Mouse (Mus musculus) forebrain, embryonic 11.5 days (tissue): ENCODE results near the gene Myo5c. TPM values are rescaled to one million over a fixed set of nuclear protein-coding genes. Genes with fewer than 3 reads are reported as not detected.

ENCODE experiments used
- ATAC-seq: fragments of 200-750 bp; cut with Nextera tagmentation; replicated peaks from 2 replicates; pipeline ENCODE4 v1.8.0; 2017; ENCODE audit warnings: moderate TSS enrichment; ENCODE audit not compliant: low FRiP score
- DNase-seq: peaks from one replicate; pipeline ENCODE4 v3.0.0-alpha.2; 2017; ENCODE audit warnings: low spot score
- H3K27ac ChIP-seq: fragments of 300-500 bp; sonication (generic); 2 replicates; pipeline ENCODE4 v1.5.1; 2014; ENCODE audit warnings: low read depth, low read length
- H3K27me3 ChIP-seq: fragments of 300-500 bp; sonication (generic); 2 replicates; pipeline ENCODE4 v1.6.1; 2014; ENCODE audit warnings: mild to moderate bottlenecking, low read length, mixed read lengths; ENCODE audit not compliant: control insufficient read depth, insufficient read depth
- H3K36me3 ChIP-seq: fragments of 300-500 bp; sonication (generic); 2 replicates; pipeline ENCODE4 v1.6.1; 2014; ENCODE audit warnings: mild to moderate bottlenecking, low read length, moderate library complexity, mixed read lengths; ENCODE audit not compliant: control insufficient read depth, insufficient read depth
- H3K4me1 ChIP-seq: fragments of 300-500 bp; sonication (generic); replicated peaks from 2 replicates; pipeline ENCODE4 v1.6.1; 2014; ENCODE audit warnings: low read length, mixed read lengths; ENCODE audit not compliant: control insufficient read depth, insufficient read depth
- H3K4me2 ChIP-seq: fragments of 300-500 bp; sonication (generic); 2 replicates; pipeline ENCODE4 v1.6.1; 2014; ENCODE audit warnings: low read depth, mild to moderate bottlenecking, low read length, moderate library complexity, mixed read lengths; ENCODE audit not compliant: severe bottlenecking
- H3K4me3 ChIP-seq: fragments of 300-500 bp; sonication (generic); 2 replicates; pipeline ENCODE4 v1.5.1; 2014; ENCODE audit warnings: low read depth, low read length
- H3K9ac ChIP-seq: fragments of 300-500 bp; sonication (generic); 2 replicates; pipeline ENCODE4 v1.6.1; 2014; ENCODE audit warnings: low read length
- H3K9me3 ChIP-seq: fragments of 300-500 bp; sonication (generic); 2 replicates; pipeline ENCODE4 v1.6.1; 2016; ENCODE audit warnings: low read length, mixed read lengths; ENCODE audit not compliant: control insufficient read depth
- WGBS: fragments of 180-500 bp; shearing (Covaris S2); extraction: QIAGEN DNeasy Blood & Tissue Kit; methylation state at CpG from one replicate; pipeline ENCODE4 v1.1.7; 2014; 5-methylcytosine and 5-hydroxymethylcytosine counted together
- polyA plus RNA-seq: library from polyadenylated mRNA; unstranded; fragments of >200 nt; fragmentation: Nextera tagmentation; extraction: Ambion mirVana; gene quantifications from 2 replicates; pipeline ENCODE4 v1.2.1, GENCODE M21; 2014

Myo5c gene
- polyA plus RNA-seq, 1 experiment from 2014 or later = 0.72 TPM

GRCm38 (mm10) chr9:75304286-75304685 lies 72.5 kb downstream of the Myo5c start:
- DNase-seq (no peak), ATAC-seq (no peak)
- 33% methylated on average over 7 of the region's 7 CpGs for WGBS
- Histone ChIP-seq H3K9me3 (no peaks in the 10 kb centered on the region), H3K27ac (no peak overlapping the region), H3K4me3 (no peak overlapping the region), H3K4me2 (peak overlapping the region; percentile 21; the same call in 1 of the 2 replicates), H3K4me1 (no peaks in the 10 kb centered on the region), H3K27me3 (no peaks in the 10 kb centered on the region), H3K9ac (no peak overlapping the region), H3K36me3 (no peaks in the 10 kb centered on the region)

GRCm38 (mm10) chr9:75306126-75306898 lies 74.5 kb downstream of the Myo5c start, which contains the start of gene Gnb5:
Gnb5 (plus strand) TSS chr9:75306288.
- Histone ChIP-seq H3K27ac (no peak within 1 kb of the TSS), H3K36me3 (no peaks in the 10 kb centered on the region), H3K9me3 (no peaks in the 10 kb centered on the region), H3K4me1 (no peaks in the 10 kb centered on the region), H3K4me2 (no peak within 1 kb of the TSS), H3K4me3 (no peak within 1 kb of the TSS), H3K9ac (no peak within 1 kb of the TSS), H3K27me3 (no peaks in the 10 kb centered on the region)
- DNase-seq (no peak), ATAC-seq (no peak)
- 80% methylated on average over 11 of the region's 11 CpGs for WGBS

DNA sequence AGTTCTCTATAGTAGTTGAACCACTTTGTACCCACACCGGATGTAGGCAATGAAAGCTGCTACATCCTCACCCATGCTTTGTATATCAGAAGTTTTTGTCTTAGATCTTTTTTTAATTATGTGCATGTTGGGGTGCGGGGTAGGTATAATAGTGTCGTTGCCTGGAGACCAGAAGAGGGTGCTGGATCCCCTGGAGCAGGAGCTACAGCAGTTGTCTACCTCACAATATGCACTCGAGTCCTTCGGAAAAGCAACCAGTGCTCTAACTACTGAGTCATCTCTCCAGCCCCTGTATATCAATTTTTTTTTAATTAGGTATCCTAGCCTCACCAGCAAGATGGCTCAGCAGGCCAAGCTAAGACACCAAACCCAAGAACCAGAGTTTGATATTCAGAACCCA lies 75.2 kb downstream of the Myo5c start:
- no peak overlapping the region for H3K27ac ChIP-seq
- no peak overlapping the region for H3K9ac ChIP-seq
- WGBS = 88% methylated on average over 5 of the region's 5 CpGs
- H3K36me3 ChIP-seq = no peaks in the 10 kb centered on the region
- H3K9me3 ChIP-seq = no peaks in the 10 kb centered on the region
- ATAC-seq = no peak
- no peak overlapping the region for H3K4me2 ChIP-seq
- no peaks in the 10 kb centered on the region for H3K4me1 ChIP-seq
- no peak for DNase-seq
- H3K27me3 ChIP-seq = no peaks in the 10 kb centered on the region
- H3K4me3 ChIP-seq = no peak overlapping the region

DNA sequence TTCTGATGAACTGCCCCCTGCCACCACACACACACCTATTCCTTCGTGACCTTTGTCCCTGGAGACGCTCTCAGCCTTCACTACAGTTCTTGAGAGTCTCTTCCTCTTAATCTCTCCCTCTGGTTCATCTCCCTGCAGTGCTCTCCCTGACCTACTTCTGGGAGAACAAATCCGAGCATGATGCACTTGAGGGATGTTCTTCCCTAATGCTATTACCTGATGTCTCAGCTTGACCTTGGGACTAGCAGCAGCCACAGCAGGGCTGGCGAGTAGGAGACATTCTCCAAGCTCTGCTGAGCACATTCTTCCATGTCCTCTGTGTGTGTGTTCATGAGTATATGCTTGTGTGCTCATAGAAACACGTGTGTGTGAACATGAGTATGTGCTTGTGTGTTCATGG lies 76.8 kb downstream of the Myo5c start:
- WGBS = 70% methylated on average over 5 of the region's 5 CpGs
- no peaks in the 10 kb centered on the region for H3K4me1 ChIP-seq
- H3K36me3 ChIP-seq = no peaks in the 10 kb centered on the region

GRCm38 (mm10) chr9:75312008-75312407 lies 80.2 kb downstream of the Myo5c start:
- H3K36me3 ChIP-seq = no peaks in the 10 kb centered on the region
- ATAC-seq (0 out of 2 replicates have a peak, but pooled peaks have one; percentile 22), DNase-seq (peak; percentile 86)
- no peaks in the 10 kb centered on the region for H3K27me3 ChIP-seq
- H3K4me2 ChIP-seq = no peak overlapping the region
- no peaks in the 10 kb centered on the region for H3K9me3 ChIP-seq
- no peak overlapping the region for H3K4me3 ChIP-seq
- 12% methylated on average over 4 of the region's 4 CpGs for WGBS
- no peak overlapping the region for H3K9ac ChIP-seq
- no peak overlapping the region for H3K27ac ChIP-seq
- no peaks in the 10 kb centered on the region; the same call in 1 of the 2 replicates for H3K4me1 ChIP-seq

More for the DNA sequence above, 76.8 kb downstream of the Myo5c start:
- Histone ChIP-seq H3K9me3 (no peaks in the 10 kb centered on the region), H3K9ac (no peak overlapping the region), H3K27me3 (no peaks in the 10 kb centered on the region), H3K4me3 (no peak overlapping the region), H3K27ac (no peak overlapping the region), H3K4me2 (no peak overlapping the region)
- ATAC-seq (no peak), DNase-seq (no peak)

DNA sequence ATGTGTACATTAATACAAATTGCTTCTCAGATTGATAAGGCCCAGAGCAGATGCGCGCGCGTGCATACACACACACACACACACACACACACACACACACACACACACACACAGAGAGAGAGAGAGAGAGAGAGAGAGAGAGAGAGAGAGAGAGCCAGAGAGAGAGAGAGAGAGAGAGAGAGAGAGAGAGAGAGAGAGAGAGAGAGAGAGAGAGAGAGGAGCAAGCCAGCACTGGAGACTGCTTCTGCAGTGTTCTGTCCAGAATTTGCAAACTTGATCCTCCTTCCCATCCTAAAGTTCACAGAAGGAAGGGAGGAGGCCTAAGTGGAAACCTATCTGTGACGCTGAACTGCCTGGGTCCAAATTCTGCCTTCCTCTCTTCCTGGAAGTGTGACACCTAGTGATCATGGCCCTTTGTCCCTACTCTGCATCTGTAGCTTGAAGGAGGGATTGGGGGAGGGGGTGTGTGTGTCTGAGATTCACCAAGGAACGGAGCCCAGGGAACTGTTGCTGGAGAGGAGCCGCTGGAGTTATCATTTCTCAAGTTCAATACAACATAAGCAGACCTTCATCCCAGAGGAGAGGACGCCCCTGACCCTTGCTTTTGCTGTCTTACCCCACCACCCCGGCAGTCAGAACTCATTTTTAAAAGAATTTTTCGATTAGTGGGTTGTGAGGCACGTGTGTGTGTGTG lies 81.5 kb downstream of the Myo5c start:
- no peaks in the 10 kb centered on the region; the same call in 1 of the 2 replicates for H3K4me1 ChIP-seq
- peak overlapping the region; percentile 76; the same call in 1 of the 2 replicates for H3K9ac ChIP-seq
- peak overlapping the region; percentile 84 for H3K4me2 ChIP-seq
- ATAC-seq = peak; percentile 28
- no peak for DNase-seq
- H3K36me3 ChIP-seq = no peaks in the 10 kb centered on the region
- no peak overlapping the region; the same call in 1 of the 2 replicates for H3K27ac ChIP-seq
- peak overlapping the region; percentile 71 for H3K4me3 ChIP-seq
- no peaks in the 10 kb centered on the region for H3K9me3 ChIP-seq
- no peaks in the 10 kb centered on the region for H3K27me3 ChIP-seq
- 40% methylated on average over 11 of the region's 11 CpGs for WGBS

- Histone ChIP-seq H3K27ac (peak overlapping the region; percentile 41; the same call in 1 of the 2 replicates), H3K27me3 (no peaks in the 10 kb centered on the region), H3K9ac (peak overlapping the region; percentile 76), H3K9me3 (no peaks in the 10 kb centered on the region), H3K4me2 (peak overlapping the region; percentile 84), H3K4me3 (peak overlapping the region; percentile 71), H3K36me3 (no peaks in the 10 kb centered on the region), H3K4me1 (no peaks in the 10 kb centered on the region; the same call in 1 of the 2 replicates)
- ATAC-seq = peak; percentile 87
- WGBS = under 1% methylated on average over 52 of the region's 52 CpGs
- DNase-seq = peak; percentile 92
Observed at GRCm38 (mm10) chr9:75313832-75314516, 82.2 kb downstream of the Myo5c start.

- Histone ChIP-seq H3K4me2 (peak overlapping the region; percentile 84), H3K36me3 (no peaks in the 10 kb centered on the region), H3K9me3 (no peaks in the 10 kb centered on the region), H3K27ac (0 out of 2 replicates have a peak overlapping the region, but pooled peaks have one; percentile 41), H3K27me3 (no peaks in the 10 kb centered on the region), H3K9ac (peak overlapping the region; percentile 76), H3K4me1 (no peaks in the 10 kb centered on the region; the same call in 1 of the 2 replicates), H3K4me3 (peak overlapping the region; percentile 71)
- ATAC-seq = peak; percentile 31; the same call in 1 of the 2 replicates
- 2% methylated on average over 22 of the region's 22 CpGs for WGBS
- DNase-seq = no peak
Observed at GRCm38 (mm10) chr9:75314517-75315105, 82.8 kb downstream of the Myo5c start.
